Mouse (Mus musculus) thymus, postnatal 10 days (tissue): ENCODE measurements around the gene Spaar.
"Not testable (repeated sequence)": the region's sequence is repeated elsewhere in the genome, so short reads cannot be mapped to it uniquely, and the experiment has no call there.

Experiments used
- DNase-seq, 2 experiments: peaks; one replicate each; pipeline ENCODE4 v3.0.0; 2021; ENCODE audit warnings: low spot score in 2 of 2

Gene Spaar

GRCm38 (mm10) chr4:43728576-43728954 is 1.3 kb upstream of the Spaar start:
- DNase-seq: no peak

- DNase-seq: no peak
Measured at GRCm38 (mm10) chr4:43729126-43729525, 708 bp upstream of the Spaar start.

- no peak for DNase-seq
Measured at GRCm38 (mm10) chr4:43730750-43731297, 990 bp downstream of the Spaar start.

GRCm38 (mm10) chr4:43732171-43732570 is 2.3 kb downstream of the Spaar start:
- DNase-seq: no peak

GRCm38 (mm10) chr4:43733186-43733585 is 3.4 kb downstream of the Spaar start:
- no peak for DNase-seq

DNA sequence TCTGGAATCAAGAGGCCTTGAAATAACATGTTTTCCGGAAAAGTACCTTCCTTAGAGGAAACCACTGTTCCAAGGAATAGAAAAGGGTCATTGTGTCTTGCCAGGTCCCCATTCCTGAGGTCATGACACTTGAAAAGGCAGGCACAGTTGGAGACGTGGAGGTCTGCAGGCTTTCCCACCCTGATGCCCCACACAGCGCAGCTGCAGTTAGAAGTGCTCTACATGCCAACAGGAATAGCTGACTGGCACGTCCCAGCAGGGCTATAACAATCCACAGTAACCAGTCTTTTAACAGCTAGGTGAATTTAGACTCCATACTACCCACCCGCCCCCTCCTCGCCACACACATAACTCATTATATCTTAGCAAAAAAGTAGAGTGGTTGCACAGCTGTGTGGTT is 7.3 kb downstream of the Spaar start:
- DNase-seq: no peak

- DNase-seq: no peak
Measured at GRCm38 (mm10) chr4:43738989-43739674, 9.3 kb downstream of the Spaar start.

DNA sequence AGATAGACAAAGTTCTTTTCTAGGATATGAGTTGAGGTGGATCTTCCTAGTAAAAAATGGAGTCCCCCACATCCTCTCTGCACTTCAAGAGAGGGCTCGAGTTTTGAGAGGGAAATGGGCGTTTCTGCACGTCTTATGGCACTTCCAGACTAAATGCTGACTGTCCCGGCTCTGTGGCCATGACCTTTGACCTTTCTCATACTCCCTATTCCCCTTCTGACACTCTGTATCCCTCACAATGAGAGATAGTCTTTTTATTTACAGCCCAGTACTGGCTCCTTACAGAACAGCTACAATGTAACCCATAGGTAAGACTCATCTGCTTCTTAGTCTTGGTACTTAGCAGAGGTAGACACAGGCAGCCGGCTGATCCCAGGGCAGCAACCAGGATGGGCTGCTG is 11.7 kb downstream of the Spaar start:
- DNase-seq: no peak

GRCm38 (mm10) chr4:43742637-43743036 is 12.8 kb downstream of the Spaar start:
- DNase-seq: no peak

- DNase-seq: no peak
Measured at GRCm38 (mm10) chr4:43743099-43743498, 13.3 kb downstream of the Spaar start.

DNA sequence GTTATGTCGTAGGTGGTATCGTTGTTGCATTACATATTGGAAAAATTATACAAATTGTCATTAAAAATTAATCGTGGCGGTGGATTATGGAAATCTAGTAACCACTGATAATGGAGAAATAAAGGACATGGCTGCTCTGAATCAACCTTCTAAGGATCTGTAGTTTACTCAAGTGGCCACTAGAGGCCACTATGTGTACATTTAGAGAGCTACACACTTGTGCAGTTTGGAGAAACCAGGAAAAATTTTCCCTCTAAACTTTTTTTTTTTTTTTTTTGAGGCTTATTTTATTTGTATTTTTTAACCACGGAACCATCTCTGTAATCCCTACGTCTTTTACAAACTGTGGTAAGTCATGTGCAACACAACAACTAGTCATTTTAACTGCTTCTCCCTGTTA is 15.4 kb downstream of the Spaar start:
- no peak for DNase-seq

- DNase-seq: no peak
Measured at GRCm38 (mm10) chr4:43757213-43757612, 27.4 kb downstream of the Spaar start.

- no peak for DNase-seq
Measured at GRCm38 (mm10) chr4:43759571-43760418, 30.0 kb downstream of the Spaar start.

GRCm38 (mm10) chr4:43760460-43760859 is 30.6 kb downstream of the Spaar start:
- DNase-seq: peak in 1 of 2 experiments; percentile 19

GRCm38 (mm10) chr4:43761336-43761735 is 31.5 kb downstream of the Spaar start:
- DNase-seq: no peak

GRCm38 (mm10) chr4:43763410-43763809 is 33.6 kb downstream of the Spaar start:
- DNase-seq: peak; percentile 3 to 18

DNA sequence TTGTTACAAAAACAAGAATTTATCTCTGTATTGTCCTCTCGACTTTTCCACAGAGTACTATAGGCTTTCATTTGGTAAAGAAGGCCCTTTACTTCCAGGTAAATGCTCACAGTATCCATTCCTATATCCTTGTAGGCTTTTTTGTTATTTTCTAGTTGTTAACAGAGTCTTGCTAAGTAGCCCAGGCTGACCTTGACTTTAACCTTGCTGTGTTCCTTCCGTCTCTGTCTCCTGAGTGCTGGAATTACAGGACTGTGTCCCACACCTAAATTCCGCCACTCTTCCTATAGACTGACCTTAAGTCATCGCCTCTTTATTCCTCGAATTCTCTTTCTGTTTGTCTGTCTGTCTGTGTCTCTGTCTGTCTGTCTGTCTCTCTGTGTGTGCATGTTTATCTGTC is 38.5 kb downstream of the Spaar start:
- DNase-seq: no peak

- no peak for DNase-seq
Measured at GRCm38 (mm10) chr4:43769374-43769773, 39.5 kb downstream of the Spaar start.

GRCm38 (mm10) chr4:43770909-43771308 is 41.1 kb downstream of the Spaar start, which contains the start of gene Olfr159:
TSS of gene Olfr159 (minus strand) at chr4:43771009.
- DNase-seq: no peak

- DNase-seq: no peak
Measured at GRCm38 (mm10) chr4:43771626-43772025, 41.8 kb downstream of the Spaar start.

GRCm38 (mm10) chr4:43772304-43772703 is 42.5 kb downstream of the Spaar start:
- DNase-seq: no peak

DNA sequence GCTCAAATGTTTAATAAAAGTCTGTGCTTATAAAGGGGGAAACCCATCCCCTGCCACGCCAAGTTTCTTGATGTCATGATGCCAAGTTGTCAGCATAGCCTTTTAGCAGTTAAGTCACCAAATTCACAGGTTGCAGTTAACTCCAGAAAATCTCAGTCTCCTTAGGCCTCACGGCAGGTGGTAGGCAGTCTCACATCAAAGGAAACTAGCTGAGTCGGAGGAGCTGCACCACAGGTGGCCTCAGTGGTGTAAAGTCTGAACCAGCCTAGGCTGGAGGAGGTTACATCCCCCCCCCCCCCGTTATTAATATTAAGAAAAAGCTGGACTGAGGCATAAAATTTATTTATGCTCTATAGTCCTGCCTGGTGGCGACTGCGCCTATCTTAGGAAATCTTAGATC is 65.5 kb downstream of the Spaar start:
- DNase-seq: no peak

GRCm38 (mm10) chr4:43795844-43796243 is 66.0 kb downstream of the Spaar start:
- DNase-seq: not testable (repeated sequence)
